Mouse (Mus musculus) monocyte, adult 5-6 weeks (primary cell): ENCODE measurements around the gene Cntn3. TPM values are rescaled to one million over a fixed set of nuclear protein-coding genes. Genes with fewer than 3 reads are reported as not detected.

Experiments
- ATAC-seq: fragments of 153-309, 156-312 bp; replicated peaks from 2 replicates; pipeline ENCODE4 v1.8.0; 2017; ENCODE audit warnings: mild to moderate bottlenecking; ENCODE audit not compliant: low TSS enrichment, insufficient number of reproducible peaks, severe bottlenecking, poor library complexity, low FRiP score
- total RNA-seq: library from RNA; stranded (forward); fragments of 200-1000, 200-491, 200-594 nt; gene quantifications from 3 replicates; pipeline ENCODE4 v1.2.3, GENCODE M21; 2017

The Cntn3 gene
- total RNA-seq, 1 experiment from 2014 or later = not detected

GRCm38 (mm10) chr6:102121676-102122075 is 451.2 kb downstream of the Cntn3 start:
- no peak for ATAC-seq

GRCm38 (mm10) chr6:102120003-102120402 is 452.9 kb downstream of the Cntn3 start:
- no peak for ATAC-seq

GRCm38 (mm10) chr6:102113629-102114028 is 459.3 kb downstream of the Cntn3 start:
- no peak for ATAC-seq
